Mouse (Mus musculus): ENCODE measurements around the gene Plcg2.

The Plcg2 gene

GRCm38 (mm10) chr8:117626040-117626838, 128.1 kb downstream of the Plcg2 start:
- no peak for DNase-seq (ENCODE audit: low read depth in 2 of 2, low spot score in 2 of 2)

DNA sequence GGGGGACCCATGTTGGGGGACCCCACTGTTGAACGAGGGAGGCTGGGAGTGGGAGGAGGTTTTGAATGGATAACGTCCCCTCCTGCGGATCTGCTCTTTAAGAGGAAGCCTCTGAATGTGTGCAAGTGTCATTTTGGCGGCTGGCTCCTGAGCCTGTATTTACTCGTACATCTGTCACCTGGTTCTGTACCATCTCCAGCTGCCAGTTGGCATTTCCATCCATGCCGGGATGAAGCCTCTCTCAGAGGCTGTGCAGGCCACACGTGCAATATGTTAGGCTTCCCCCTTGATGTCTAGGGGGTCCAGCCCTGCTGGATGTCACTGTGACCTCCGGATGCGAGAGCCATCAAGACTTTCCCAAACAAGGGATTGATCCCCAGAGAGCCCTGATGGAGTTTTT, 129.0 kb downstream of the Plcg2 start:
- DNase-seq (ENCODE audit: low read depth in 2 of 2, low spot score in 2 of 2), result no peak

- DNase-seq (ENCODE audit: low read depth in 2 of 2, low spot score in 2 of 2), result no peak
Measured at GRCm38 (mm10) chr8:117632532-117632931, 134.4 kb downstream of the Plcg2 start.

DNA sequence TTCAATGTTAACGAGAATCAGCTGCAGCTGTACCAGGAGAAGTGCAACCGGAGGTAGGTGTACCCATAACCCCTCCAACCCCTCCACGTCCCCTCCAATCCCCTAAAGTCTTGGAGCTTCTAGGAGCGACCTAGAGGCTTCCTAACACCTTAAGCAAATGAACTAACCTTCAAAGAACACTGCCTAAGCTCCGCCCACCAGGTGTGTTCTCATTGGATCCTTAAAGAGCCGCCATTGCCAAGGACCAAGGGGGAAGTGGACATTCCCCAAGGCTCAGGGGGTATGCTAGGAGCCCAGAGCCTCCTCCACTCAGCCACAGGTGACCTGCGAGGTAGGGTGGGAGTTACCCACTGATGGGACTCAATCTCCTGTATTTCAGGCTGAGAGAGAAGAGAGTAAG, 136.3 kb downstream of the Plcg2 start:
- DNase-seq (ENCODE audit: low read depth in 2 of 2, low spot score in 2 of 2), result no peak

GRCm38 (mm10) chr8:117637462-117637861, 139.4 kb downstream of the Plcg2 start:
- no peak for DNase-seq (ENCODE audit: low read depth in 2 of 2, low spot score in 2 of 2)

- no peak for DNase-seq (ENCODE audit: low read depth in 2 of 2, low spot score in 2 of 2)
Measured at GRCm38 (mm10) chr8:117639631-117640030, 141.5 kb downstream of the Plcg2 start.

DNA sequence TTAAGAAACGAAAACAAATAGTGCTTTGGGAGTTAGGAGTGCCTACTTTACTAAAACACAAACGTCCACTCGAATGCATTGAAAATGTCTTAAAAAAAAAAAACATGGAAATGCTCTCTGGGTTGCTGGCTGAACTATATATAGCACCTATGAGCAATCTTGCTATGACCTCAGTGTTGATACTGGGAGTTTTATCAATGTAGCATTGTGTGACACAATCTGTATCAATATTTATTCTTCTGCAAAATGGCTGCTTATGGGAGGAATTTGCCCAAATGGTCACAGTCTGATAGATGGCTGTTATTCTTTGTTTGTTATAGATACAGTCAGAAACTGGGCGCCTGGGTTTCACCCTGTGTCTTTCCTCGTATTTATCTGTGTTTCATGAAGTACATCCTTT, 147.4 kb downstream of the Plcg2 start:
- DNase-seq (ENCODE audit: low read depth in 2 of 2, low spot score in 2 of 2), result no peak

DNA sequence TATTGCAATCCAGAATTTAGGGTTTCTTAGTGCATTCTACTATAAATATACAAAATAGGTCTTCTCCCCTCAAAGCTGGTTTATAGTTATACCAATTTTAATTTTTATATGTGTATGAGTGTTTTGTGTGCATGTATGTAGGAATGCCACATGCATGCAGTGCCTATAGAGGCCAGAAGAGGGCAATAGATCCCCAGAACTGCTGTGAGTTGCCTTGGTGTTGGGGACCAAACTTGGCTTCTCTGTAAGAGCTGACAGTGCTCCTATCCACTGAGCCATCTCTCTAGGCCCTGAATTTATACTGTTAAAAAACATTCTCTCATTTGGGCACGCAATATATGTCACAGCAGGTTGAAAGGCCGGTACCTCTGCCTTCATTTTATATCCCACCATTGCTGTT, 147.9 kb downstream of the Plcg2 start:
- DNase-seq (ENCODE audit: low read depth in 2 of 2, low spot score in 2 of 2), result no peak

- DNase-seq (ENCODE audit: low read depth in 2 of 2, low spot score in 2 of 2), result no peak
Measured at GRCm38 (mm10) chr8:117646440-117646839, 148.3 kb downstream of the Plcg2 start.

DNA sequence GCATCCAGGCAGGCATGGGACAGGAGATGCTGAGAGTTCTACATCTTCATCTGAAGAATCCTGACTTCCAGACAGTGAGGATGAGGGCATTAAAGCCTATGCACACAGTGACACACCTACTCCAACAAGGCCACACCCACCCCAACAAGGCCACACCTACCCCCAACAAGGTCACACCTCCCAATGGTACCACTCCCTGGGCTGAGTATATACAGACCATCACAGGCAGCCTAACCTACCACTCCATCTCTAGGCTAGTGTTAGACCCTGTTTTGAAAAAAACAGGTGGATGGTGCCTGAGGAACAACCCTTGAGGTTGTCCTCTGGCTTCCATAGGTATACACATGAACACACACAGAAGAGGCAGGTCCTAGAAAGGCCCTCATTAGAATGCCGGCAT, 154.2 kb downstream of the Plcg2 start:
- DNase-seq (ENCODE audit: low read depth in 2 of 2, low spot score in 2 of 2), result no peak

GRCm38 (mm10) chr8:117658990-117659389, 160.9 kb downstream of the Plcg2 start:
- DNase-seq (ENCODE audit: low read depth in 2 of 2, low spot score in 2 of 2), result no peak

DNA sequence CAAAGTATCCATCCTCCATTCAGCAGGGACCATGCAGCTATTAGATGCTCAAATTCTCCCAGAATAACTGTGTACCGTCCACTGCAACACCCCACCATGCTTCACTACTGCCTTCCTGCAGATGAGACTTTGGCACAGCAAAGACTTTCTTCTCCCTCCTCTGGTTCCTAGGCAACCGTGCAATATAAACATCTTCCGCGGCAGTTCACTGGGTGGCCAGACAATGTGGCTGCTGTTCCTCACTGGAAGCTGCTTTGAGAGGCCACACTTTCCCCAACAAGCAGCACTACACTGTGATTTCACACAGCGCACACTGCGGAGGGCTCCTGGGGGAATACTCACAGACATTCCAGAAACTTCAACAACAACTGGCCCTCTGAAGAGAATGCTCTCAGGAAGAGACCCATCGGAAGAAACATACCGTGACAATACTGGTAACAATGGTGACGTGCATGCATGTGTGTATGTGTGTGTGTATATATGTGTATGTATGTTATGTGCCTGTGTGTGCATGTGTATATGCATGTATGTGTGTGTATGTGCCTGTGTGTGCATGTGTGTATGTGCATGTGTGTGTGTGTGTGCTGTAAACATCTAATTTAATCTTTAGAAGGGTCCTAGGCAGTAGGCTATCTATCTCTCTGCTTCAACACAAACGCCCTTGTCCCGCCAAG, 162.4 kb downstream of the Plcg2 start:
- DNase-seq (ENCODE audit: low read depth in 2 of 2, low spot score in 2 of 2), result no peak

DNA sequence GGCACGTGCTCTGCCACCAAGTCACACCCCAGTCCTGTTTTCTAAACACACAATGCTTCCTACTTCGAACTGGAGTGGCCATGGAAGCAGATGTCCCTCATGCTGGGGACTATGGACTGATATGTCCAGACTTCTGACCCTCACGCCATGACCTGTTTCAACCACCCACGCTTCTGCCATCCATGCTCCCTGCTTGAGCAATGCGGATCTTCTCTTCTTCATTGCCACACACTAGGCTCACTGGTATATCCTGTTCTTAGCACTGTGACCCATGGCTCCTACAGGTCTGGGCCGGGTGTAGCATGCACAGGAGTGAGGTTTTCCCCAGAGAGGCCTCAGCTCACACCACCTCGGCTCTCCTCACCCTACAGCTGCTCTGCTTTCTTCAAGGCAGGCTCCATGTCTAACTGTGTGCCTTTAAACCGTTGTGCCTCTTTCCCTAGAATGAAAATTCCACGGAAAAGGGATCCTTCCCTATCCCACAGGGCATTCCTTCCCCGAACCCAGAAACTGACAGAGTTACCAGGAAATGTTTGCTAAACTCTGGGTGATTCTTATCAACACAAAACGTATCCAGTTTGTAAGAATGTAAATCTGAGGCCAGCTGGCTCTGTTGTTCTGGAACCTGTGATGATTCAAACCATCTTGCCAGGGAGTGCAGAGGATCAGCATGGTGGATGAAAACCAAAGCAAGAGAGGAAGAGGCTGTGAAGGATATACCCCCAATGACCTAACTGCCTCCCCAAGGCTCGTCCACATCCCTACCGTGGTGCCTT, 169.4 kb downstream of the Plcg2 start:
- DNase-seq (ENCODE audit: low read depth in 2 of 2, low spot score in 2 of 2), result no peak

- DNase-seq (ENCODE audit: low read depth in 2 of 2, low spot score in 2 of 2), result no peak
Measured at GRCm38 (mm10) chr8:117670461-117670860, 172.4 kb downstream of the Plcg2 start.

DNA sequence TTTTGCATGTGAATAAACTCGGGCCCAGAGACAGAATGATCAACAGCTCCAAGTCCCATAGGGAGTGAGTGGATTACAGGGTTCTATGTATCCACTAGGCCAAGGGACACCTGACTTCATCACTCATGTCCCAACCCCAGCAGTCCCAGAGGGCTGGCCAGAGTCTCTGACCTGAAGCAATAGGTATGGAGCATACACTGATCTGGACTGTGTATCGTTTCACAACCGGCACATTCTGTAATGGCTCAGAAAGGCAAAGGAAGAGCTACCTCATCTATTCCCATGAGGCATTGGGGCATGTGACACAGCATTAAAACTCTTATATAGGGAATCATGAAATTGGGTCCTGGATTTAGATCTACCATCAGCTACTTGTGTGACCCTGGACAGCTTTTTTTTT, 174.5 kb downstream of the Plcg2 start:
- DNase-seq (ENCODE audit: low read depth in 2 of 2, low spot score in 2 of 2), result no peak

DNA sequence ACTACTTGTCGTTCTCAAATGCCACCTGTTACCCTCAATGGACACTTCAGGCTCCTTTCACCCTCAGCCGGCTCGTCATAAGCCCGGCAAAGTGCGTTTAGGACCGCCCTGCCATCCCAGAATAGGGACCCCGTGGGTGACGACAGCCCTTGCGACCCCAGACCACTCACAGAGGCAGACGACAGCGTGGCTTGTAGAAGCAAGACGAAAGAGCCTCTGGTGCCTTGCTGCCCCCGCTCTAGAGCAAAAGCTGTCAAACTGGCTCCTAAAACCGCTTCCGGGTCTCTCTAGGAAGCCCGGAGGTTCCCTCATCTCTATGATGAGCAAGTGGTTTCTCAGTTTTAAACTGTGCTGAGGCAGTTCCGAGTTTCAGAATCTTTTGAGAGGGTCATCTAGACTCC, 175.3 kb downstream of the Plcg2 start, which contains the start of gene Sdr42e1:
Gene Sdr42e1, minus strand, starts transcription at position 260 of the 401 bp plus-strand sequence.
- DNase-seq (ENCODE audit: low read depth in 2 of 2, low spot score in 2 of 2), result peak; percentile 33 to 58

DNA sequence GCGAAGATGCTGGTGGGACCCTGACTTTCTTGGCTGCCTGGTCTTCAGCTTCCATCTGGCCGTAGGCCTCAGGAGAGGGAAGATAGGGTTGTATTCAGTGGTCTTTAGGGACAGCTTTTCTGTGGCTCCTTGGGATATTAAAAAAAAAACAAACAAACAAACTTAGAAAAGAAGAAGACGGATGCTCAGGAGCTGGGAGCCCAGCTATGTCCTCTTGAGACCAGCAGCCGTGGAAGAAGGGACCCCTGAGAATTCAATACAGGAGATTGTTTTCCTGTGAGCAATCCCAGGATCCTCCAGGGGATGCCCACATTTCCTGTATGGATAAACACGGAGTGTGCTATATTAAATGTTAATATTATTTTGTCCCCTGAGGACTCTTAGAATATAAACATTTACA, 177.1 kb downstream of the Plcg2 start:
- no peak for DNase-seq (ENCODE audit: low read depth in 2 of 2, low spot score in 2 of 2)

DNA sequence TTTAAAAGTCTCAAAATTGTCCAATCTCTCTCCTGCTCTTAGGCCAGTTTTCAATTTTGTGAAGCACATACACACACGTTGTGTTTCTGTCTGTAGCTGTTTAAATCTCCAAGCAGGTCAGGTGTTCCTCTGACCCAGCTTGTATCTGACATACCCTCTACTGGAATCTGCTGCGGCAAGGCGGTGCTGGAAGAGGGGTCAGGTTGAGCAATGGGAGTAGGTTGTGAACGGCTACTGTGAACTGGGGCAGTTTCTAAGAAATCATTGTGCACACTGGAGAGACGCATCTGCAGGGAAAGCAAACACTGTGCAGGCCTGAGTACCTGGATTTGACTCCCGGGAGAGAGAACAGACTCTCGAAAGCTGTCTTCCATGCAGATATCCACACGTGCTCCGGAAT, 178.4 kb downstream of the Plcg2 start:
- no peak for DNase-seq (ENCODE audit: low read depth in 2 of 2, low spot score in 2 of 2)

DNA sequence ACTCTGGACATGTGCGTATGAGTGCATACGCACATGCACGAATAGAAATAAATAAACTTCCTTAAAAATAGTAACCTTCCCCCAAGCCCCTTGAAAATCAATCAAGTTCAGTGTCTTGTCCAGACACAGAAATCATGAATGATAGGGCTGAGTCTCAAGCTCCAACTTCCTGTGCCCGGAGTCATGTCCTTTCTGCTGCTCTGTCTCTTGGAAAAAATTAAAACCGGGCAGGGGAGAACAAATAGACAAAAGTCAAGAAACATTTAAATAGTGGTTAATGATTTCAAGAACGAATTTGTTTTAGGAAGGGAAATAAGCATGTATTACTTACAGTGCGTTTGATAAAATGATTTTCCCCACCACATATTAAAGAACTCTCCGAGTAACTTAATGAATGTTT, 178.9 kb downstream of the Plcg2 start:
- DNase-seq (ENCODE audit: low read depth in 2 of 2, low spot score in 2 of 2), result no peak

DNA sequence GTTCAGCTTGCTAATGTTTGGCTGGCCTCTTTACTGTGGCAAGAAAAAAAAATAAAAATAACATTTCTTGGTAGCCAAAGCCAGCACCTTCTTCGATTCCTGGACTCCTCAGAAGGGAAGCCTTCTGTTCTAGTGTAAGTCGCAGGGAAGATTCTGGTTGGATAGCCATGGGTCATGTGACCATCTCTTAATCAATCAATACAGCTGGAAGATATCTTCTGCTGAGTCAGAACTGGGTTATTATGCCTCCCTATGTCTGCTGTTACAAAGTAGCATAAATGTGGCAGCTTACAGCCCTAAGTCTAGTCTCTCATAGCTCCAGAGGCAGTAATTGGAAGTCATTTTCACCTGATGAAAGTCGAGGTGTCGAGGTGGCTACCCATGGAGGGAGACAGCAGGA, 180.6 kb downstream of the Plcg2 start:
- DNase-seq (ENCODE audit: low read depth in 2 of 2, low spot score in 2 of 2), result no peak

GRCm38 (mm10) chr8:117683925-117684472, 185.9 kb downstream of the Plcg2 start:
- DNase-seq (ENCODE audit: low read depth in 2 of 2, low spot score in 2 of 2), result no peak

DNA sequence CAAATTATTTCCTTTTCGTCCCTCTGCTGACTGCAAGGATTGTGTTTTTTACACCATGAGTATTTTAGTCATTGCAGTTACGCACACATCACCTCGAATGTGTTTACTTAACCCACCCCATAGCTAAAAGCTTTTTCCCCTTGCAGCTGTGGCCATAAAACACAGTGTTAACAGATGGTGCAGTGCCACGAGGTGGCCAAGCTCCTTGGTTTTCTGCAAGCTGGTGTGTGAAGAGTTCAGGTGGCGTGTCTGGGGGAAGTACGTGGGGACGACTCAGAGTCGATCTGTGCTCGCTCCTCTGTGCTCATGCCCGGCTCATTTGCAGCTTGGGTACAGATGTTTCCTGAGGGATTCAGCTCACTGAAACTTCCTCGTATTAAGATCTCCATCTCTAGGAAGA, 186.4 kb downstream of the Plcg2 start:
- no peak for DNase-seq (ENCODE audit: low read depth in 2 of 2, low spot score in 2 of 2)

Data from CD8-positive naive resting alpha-beta T cell, adult 2 months (primary cell).